Mouse (Mus musculus): Measurements from ENCODE around the gene Olfr988.
"Not testable (repeated sequence)": the region's sequence is repeated elsewhere in the genome, so short reads cannot be mapped to it uniquely, and the experiment has no call there.

Olfr988 gene

GRCm38 (mm10) chr2:85363127-85363526, at the start of gene Olfr988:
Gene Olfr988, minus strand, starts transcription at chr2:85363227.
- not testable (repeated sequence) for DNase-seq

- DNase-seq = no peak
Observed at GRCm38 (mm10) chr2:85409369-85409768, 46.3 kb upstream of the Olfr988 start, which contains the start of gene Olfr992. Gene Olfr992, minus strand, starts transcription at chr2:85409469.

- DNase-seq = no peak
Observed at GRCm38 (mm10) chr2:85339972-85340371, 23.1 kb downstream of the Olfr988 start.

GRCm38 (mm10) chr2:85339215-85339614, 23.8 kb downstream of the Olfr988 start, which contains the start of gene Olfr987:
Gene Olfr987, minus strand, starts transcription at chr2:85339315.
- not testable (repeated sequence) for DNase-seq

GRCm38 (mm10) chr2:85319106-85319505, 43.9 kb downstream of the Olfr988 start:
- DNase-seq = no peak

All from cerebellum, adult 18-20 months (tissue).